Mouse (Mus musculus) olfactory bulb, adult 2 months (tissue): Measurements from ENCODE around the gene Etaa1.

Experiments used
- CTCF ChIP-seq: fragments of 200-500 bp; IDR thresholded peaks from 2 replicates; pipeline ENCODE4 v1.5.1; 2012; ENCODE audit warnings: low read depth, mild to moderate bottlenecking, low read length, moderate library complexity; ENCODE audit not compliant: insufficient read depth
- POLR2A ChIP-seq: fragments of 200-500 bp; IDR thresholded peaks from 2 replicates; pipeline ENCODE4 v1.6.1; 2012; ENCODE audit warnings: mild to moderate bottlenecking, low read depth, low read length, moderate library complexity; ENCODE audit not compliant: insufficient read depth

- TF ChIP-seq CTCF (no peak), POLR2A (no peak)
Measured at GRCm38 (mm10) chr11:17916486-17916885, 37.2 kb downstream of the Etaa1 start.
